Mouse (Mus musculus): ENCODE results near the gene Lamtor2. TPM values are rescaled to one million over a fixed set of nuclear protein-coding genes. Genes with fewer than 3 reads are reported as not detected.
"Not testable (repeated sequence)": the region's sequence is repeated elsewhere in the genome, so short reads cannot be mapped to it uniquely, and the experiment has no call there.

Lamtor2 gene
- total RNA-seq (2014; fragmentation: Nextera tagmentation) (60.7 and 74.3 TPM in 2 replicates), total RNA-seq (2017) (102 and 122 TPM in 2 replicates)

DNA sequence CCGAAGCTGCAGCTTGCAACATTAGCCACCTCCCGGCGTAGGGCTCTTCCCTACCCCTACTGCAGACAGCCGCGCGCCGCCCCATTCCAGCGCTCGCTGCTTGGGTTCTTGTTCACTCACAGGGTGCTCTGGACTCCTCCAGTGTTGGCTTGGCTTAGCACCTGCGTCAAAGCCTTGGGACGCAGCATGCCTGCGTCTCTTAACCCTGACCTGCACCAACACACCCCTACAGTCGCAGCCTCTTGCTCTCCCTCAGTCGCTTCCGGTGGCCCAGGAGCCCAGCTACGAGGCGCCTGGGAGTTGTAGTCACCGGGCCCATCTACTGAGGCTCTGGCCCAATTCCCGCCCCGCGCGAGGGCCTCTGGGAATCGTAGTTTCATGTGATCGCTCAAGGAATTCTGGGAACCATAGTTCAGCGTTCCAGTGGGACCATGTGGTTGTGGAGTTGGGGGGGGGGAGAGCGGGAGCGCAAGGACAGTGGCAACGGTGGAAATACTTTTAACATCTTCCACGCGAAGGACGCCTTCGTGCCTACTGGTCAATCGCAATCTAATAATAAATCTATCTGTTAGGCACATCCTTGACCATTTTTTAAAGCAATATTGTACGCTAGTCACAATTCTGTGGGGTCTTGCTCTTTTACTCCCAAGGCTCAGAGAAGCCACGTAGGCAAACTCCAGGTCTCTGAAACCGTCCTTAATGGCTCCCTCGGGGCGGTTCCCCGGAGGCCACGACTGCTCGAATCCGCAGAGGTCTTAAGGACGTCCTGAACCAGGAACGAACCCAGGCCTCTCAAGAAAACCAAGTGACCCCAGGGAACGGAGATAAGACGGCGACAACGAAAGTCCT, at the start of gene Lamtor2:
Gene Lamtor2, minus strand, starts transcription at position 399 of the 849 bp plus-strand sequence.
- peak; percentile 79 for ATAC-seq (replicated peaks; ENCODE audit: poor library complexity, severe bottlenecking)

DNA sequence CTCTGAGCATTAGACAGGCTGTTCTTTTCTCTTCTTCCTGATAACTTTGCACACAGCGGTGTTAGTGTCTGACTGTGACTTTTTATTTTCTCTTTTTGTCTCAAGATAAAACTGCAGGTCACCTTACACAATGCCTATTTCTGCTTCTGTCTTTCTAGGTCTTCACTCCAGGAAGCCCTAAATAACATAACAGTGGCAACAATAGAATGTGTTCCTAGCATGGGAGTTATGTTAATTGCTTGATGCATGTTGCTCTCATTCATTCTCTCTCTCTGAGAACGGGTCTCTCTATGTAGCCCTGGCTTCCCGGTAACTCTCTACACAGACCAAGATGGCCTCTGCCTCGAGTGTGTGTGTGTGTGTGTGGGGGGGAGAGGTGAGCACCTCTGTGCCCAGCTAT, 49.6 kb upstream of the Lamtor2 start:
- no peak for ATAC-seq (replicated peaks; ENCODE audit: poor library complexity, severe bottlenecking)

DNA sequence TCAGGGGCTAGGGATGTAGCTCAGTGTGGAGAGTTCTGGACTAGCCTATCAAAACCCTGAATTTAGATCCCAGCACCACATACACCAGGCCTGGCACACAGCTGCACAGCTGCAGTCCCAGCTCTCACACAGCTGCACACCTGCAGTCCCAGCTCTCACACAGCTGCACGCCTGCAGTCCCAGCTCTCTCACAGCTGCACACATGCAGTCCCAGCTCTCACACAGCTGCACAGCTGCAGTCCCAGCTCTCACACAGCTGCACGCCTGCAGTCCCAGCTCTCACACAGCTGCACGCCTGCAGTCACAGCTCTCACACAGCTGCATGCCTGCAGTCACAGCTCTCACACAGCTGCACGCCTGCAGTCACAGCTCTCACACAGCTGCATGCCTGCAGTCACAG, 43.7 kb upstream of the Lamtor2 start:
- ATAC-seq (replicated peaks; ENCODE audit: poor library complexity, severe bottlenecking), result not testable (repeated sequence)

DNA sequence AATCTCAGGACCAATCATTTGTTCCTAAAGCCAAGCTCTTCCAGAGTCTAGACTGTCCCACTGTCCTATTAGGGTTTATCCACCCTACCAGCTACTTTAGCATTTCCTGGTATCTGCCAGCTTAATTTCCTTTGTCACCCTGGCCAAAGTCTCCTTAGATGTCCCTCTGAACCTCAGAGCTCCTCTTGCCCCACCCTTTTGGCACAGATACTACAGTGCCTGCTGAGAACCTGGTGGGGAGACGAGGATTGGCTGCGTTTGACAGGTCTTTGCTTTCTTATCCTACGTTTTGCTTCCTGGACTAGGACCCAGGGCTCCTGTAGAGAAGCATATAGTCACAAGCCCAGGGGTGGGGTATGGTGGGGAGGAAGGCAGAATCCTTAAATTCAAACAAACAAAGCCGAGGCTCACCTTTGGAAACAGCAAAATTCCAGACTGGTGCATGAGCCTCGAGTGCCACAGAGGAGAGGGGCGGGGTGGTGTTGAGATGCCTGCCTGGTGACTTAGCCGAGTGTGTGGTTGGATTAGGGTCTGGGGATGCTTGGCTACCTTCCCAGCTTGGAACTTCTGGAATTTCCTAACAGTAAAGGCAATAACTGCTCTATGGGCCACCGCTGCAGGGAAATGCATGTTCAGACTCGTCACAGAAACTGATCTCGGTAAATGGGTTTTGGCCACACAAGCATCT, 41.2 kb upstream of the Lamtor2 start:
- no peak for ATAC-seq (replicated peaks; ENCODE audit: poor library complexity, severe bottlenecking)

DNA sequence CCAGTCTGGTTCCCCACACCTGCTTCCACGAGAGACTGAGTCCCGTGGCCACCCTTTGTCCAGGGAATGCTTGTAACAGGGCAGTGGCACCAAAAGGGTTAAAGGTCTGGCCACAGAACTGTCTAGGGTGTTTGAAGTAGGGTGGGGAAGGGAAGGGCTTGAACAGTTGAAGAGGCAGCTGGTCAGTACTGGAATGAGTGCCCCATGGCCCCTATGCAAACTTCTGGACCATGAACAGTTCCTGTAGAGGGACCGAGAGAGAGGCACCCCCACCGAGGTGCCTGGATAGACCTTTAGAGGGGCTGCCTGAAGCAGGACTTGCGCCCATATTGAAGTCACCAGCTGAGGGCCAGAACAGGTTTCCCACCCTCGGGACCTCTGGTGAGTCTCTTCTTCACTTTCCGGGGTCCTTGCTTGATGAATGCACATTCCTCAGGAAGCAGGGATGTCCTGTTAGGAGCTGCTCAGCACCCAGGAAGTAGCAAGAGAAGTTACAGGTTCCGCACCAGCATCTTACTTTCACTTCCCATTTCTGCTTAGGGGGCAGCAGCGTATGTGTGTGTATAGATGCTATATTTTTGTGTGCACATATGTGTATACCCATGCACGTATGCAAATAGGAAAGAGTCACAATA, 40.2 kb upstream of the Lamtor2 start:
- peak; percentile 79 for ATAC-seq (replicated peaks; ENCODE audit: poor library complexity, severe bottlenecking)

DNA sequence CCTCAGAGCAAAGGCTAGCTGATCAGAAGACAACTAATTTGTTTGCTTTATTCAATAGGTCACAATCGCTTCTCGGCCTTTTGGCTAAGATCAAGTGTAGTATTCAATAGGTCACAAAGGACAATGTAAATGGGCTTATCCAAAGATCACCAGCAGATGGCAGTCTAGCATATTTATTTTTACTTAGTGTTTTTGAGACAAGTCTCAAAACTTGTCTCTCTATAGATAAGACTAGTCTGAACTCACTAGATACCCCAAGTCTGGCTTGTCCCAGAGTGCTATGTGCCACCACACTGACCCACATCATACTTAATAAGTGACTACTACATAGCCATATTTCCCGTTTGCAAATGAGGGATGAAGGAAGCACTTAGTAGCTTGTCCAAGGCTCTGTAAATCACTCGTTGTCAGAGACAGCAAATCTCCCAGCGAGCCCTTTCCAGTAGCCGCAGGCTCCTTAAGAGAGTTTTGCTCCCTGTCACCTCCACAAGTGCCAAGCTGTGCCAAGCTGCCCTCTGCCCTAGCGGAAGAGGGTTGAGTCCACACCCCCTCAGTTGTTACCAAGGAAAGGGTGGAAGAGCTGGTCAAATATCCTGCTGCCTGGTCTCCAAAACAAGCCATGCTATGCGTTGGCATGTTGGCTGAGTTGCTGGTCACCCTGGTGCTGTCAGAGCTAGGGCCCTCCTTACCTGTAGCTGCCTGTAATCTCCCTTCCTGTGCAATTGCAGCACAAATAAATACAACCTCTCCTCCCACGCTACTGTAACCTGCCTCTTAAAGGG, 39.3 kb upstream of the Lamtor2 start:
- peak; percentile 43; the same call in 1 of the 2 replicates for ATAC-seq (replicated peaks; ENCODE audit: poor library complexity, severe bottlenecking)

DNA sequence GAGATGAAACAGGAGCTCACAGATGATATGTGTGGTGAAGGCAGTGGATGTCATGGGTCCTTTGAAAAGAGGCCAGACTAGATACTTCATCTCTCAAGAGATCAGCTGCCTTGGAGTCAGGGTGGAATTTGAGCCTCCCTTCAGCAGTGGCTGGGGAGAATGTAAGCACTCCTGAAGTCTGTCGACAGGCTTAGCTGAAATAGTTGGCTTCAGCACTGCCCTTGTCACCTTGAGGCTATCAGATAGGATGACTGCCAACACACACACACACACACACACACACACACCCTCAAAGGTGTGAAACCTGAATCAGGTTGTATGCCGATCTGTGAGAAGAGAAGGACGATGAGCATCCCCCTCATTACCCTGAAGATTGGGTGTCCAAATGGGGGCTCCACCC, 38.2 kb upstream of the Lamtor2 start:
- ATAC-seq (replicated peaks; ENCODE audit: poor library complexity, severe bottlenecking), result no peak

DNA sequence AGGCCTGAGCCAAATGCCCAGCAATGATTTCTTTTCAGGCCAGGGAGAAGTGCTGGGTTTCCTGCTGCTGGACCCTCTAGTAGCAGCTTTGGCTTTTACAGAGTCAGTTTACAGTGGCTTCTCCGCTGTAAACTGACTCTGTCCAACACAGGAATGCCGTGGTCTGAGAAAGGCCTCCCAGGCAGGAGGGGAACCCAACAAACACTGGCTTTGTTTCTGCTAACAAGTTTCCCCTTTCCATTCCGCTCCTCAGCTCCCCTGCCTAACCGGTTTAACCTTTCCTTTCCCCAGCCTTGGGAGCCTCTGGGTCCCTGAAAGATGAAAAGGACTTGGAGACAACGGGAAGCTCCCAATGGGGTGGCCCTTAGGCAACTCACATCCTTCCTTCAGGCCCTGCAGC, 37.4 kb upstream of the Lamtor2 start:
- no peak for ATAC-seq (replicated peaks; ENCODE audit: poor library complexity, severe bottlenecking)

DNA sequence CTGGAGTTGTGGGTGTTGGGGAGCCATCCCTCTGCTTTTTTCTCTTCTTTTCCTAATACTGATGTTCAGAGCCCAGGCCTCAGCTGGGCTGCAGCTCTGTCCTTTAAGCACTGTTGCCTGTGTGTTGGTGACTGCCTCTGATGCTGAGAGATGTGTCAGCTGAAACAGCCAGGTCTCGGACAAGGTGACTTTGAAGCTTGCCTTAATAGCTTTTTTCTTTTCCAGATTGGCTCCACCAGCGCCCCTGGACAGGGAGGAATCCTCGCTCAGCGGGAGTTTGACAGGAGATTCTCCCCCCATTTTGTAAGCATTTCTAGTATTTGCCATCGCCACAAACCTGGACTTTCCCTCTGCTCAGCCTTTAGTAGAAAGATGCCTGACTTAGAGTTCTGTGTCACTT, 33.8 kb upstream of the Lamtor2 start:
- no peak for ATAC-seq (replicated peaks; ENCODE audit: poor library complexity, severe bottlenecking)

DNA sequence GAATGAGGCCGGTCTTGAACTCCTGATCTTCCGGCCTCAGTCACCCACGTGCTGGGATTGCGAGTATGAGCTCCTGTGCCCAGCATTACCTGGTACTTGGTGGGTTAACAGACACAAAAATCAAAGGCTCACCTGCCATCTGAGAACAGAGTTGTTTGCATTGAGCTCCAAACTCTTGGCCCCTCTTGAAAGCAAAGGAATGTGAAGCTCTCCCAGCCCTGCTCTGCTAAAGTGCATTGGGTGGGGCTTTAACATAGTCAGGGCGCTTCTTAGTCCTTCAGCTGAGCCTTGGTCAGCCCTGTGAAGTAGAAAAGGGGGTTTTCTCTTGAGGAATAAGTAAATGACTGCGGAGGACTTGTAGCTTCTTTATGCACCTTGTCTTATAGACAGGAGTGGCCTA, 32.9 kb upstream of the Lamtor2 start:
- ATAC-seq (replicated peaks; ENCODE audit: poor library complexity, severe bottlenecking), result no peak

DNA sequence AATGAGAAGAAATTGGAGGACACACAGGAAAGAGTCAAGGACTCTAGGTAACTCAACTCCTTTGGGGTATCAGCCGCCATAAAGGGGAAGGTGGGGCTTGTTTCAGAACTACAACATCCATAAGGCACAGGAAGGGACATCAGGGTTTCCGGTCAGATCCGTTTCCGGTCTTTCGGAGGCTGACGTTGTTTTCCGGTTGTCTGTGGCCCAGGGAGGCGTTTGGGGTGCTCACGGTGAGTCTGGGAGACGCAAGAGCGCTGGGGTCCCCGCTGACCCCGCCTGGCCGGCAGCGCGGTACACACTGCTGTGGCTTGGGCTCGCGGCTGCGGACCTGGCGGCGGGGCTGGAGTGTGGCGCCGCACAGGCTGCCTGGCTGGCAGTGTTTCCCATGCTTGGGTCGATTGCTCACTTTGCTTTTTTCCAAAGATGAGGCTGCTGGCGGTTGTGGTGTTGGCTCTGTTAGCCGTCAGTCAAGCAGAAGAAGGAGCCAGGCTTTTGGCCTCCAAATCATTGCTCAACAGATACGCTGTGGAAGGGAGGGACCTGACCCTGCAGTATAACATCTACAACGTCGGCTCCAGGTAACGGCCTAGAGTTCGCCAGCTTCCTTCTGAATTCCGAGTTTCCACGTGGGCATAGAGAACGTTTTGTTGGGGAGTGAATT, 26.7 kb upstream of the Lamtor2 start:
- ATAC-seq (replicated peaks; ENCODE audit: poor library complexity, severe bottlenecking), result peak; percentile 98

DNA sequence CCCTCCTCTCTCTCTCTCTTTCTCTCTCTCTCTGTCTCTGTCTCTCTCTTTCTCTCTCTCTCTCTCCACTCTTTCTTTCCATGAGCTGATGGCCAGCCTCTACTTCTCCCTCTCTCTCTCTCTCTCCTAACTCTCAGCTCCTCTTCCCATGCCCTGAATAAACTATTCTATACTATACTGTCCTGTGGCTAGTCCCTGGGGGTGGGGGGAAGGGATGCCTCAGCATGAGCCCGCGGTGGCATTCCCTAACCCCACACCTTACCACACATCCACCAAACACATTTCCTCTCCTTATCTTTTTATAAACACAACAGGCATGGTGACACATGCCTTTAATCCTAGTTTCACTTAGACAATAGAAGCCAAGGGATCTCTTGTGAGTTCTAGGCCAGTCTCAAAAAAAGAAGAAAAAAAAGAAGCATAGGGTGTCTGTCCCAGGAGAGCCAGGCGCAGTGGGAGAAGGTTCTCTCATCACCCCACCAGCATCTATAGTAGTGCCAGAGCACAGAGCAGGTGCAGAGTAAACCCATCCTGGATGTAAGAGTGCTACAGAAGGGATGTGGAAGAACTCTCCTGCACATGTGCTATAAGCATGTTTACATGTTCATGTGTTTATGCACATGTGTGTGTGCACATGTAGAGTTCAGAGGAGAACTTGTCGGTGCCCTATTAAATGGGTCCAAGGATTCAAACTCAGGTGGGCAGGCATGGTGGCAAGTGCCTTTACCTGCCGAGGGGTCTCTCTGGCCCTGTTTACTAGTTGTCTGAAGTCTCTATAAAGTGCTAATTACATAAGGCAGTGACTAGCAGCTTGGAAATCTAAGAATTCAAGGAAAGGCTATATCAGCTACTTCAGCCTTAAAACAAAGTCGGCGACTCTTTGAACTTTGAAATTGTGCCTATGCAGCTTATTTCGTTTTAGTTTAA, 25.9 kb upstream of the Lamtor2 start:
- no peak for ATAC-seq (replicated peaks; ENCODE audit: poor library complexity, severe bottlenecking)

DNA sequence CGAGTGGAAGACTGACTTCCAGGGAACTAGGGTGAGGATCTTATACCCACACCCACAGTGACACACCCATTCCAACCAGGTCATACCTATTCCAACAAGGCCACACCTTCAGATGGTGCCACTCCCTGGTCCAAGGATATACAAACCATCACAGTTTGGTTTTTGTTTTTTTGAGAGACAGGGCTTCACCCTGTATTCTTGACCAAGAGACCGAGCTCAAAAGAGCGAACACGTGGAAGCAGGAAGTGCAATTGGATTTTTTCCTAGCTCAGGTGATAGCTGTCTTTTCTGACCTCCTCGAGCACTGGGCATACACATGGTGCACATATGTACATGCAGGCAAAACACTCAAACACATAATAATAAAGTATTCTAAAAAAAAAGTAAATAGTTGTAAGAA, 25.0 kb upstream of the Lamtor2 start:
- not testable (repeated sequence) for ATAC-seq (replicated peaks; ENCODE audit: poor library complexity, severe bottlenecking)

DNA sequence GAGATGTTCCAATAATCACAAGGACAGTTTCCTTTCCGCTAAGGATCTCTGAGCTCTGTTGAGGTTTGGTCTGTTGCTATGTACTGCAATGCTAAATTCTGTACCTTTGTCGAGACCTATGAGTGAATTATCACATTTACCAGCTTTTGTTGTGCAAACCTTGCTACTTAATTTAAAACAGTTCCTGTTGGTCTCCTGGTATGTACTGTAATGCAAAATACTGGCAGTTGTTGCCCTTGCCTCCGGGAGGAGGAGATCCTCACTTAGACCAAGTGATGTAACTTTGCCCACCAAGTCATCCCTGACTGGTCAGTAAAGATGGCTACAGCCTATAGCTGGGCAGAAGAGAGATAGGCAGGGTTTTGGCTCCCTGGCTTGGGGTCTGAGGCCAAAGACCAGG, 22.7 kb upstream of the Lamtor2 start, which contains the start of gene Ssr2:
Gene Ssr2, plus strand, starts transcription at position 337 of the 400 bp plus-strand sequence.
- no peak for ATAC-seq (replicated peaks; ENCODE audit: poor library complexity, severe bottlenecking)

DNA sequence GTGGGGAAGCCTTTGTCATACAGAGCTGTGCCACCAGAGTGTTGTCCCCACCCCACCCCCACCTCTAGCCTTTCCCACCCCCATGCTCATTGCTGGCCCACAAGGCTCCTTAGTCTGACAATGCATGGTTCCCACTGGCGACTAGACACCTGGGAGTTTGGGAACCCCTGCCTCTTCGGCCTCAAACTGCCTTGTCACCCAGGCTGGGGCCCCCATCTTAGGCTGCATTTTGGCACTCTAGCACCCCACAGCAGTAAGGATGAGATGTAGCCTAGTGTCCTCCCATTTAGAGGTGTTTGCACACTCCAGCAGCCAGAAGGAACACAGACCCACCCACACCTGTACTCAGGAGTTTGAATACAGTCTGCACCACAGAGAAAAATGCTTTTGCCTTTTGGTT, 20.9 kb upstream of the Lamtor2 start:
- no peak for ATAC-seq (replicated peaks; ENCODE audit: poor library complexity, severe bottlenecking)

DNA sequence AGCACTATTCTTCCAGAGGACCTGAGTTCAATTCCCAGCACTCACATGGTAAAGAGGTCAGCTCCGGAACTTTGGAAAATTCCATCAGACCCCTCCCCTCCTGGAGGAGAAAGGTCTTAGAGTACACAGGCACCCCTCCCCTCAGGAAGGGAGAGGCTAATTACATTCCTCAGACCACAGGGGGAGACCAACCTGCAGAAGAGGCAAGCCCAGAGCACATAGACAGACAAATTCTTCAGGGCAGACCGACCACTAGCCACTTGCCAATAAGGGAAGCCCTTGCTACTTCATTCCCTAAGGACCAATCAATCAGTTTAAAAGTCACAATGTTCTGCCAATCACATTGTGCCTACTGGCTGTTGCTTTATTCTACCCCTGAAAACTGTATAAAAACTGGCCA, 20.0 kb upstream of the Lamtor2 start:
- no peak for ATAC-seq (replicated peaks; ENCODE audit: poor library complexity, severe bottlenecking)

DNA sequence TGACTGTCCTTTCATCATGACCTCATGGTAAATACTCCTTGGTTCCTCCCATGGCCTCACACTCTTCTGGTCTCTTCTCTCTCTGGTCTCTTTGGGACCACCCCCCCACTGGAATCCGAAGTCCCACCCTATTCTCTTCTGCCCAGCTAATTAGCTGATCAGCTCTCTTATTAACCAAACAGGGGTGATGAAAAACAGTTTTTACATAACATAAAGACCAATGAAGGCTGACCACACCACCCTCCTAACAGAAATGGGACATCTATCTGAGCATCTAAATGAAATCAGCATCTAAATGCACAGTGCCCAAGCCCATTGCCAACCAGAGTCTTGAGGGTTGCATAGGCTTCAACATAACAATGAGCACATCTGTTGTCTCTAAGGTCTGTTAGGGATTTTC, 19.0 kb upstream of the Lamtor2 start:
- ATAC-seq (replicated peaks; ENCODE audit: poor library complexity, severe bottlenecking), result no peak

DNA sequence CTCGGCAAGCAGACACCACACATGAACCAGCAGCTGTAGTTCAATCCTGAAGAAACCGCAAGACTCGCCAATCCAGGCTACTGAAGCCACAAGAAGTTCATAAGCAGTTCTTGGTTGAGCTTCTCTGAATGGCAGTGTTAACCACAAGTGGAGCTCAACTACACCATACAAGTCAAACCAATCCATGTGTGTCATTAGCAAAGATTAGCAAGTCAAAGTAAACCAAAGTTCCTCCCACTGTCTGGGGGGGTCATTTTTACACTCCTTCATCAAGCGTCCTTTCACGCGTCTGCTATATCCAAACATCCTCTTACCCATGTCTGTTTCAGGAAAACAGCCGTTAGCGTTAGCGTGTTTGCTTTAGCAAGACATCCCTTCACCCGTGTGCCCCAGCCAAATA, 17.5 kb upstream of the Lamtor2 start:
- no peak for ATAC-seq (replicated peaks; ENCODE audit: poor library complexity, severe bottlenecking)

DNA sequence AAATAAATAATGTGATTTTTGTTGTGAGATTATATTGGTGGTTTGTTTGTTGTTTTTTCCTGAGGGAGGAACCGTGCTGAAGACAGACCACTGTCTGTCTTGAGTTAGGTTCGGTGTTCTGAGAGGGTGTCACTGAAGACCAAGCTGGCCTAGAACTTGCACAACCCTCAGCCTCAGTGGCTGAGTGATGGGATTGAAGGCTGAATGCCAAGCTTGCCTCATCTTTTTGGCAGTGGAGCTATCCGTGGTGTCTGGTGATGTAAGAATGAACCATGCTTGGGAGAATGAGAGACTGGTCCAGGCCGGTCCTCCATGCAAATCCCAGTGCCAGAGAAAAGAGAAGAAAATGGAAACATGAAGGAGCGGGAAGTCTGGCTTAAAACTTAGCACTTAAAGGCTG, 16.8 kb upstream of the Lamtor2 start:
- 0 out of 2 replicates have a peak, but pooled peaks have one; percentile 20 for ATAC-seq (replicated peaks; ENCODE audit: poor library complexity, severe bottlenecking)

All from granulocyte monocyte progenitor cell, adult 5-6 weeks (primary cell).